Mouse (Mus musculus): ENCODE measurements around the gene Pxylp1. TPM values are rescaled to one million over a fixed set of nuclear protein-coding genes. Genes with fewer than 3 reads are reported as not detected.

Pxylp1 gene
- polyA plus RNA-seq, 1 experiment = 8.6 TPM

DNA sequence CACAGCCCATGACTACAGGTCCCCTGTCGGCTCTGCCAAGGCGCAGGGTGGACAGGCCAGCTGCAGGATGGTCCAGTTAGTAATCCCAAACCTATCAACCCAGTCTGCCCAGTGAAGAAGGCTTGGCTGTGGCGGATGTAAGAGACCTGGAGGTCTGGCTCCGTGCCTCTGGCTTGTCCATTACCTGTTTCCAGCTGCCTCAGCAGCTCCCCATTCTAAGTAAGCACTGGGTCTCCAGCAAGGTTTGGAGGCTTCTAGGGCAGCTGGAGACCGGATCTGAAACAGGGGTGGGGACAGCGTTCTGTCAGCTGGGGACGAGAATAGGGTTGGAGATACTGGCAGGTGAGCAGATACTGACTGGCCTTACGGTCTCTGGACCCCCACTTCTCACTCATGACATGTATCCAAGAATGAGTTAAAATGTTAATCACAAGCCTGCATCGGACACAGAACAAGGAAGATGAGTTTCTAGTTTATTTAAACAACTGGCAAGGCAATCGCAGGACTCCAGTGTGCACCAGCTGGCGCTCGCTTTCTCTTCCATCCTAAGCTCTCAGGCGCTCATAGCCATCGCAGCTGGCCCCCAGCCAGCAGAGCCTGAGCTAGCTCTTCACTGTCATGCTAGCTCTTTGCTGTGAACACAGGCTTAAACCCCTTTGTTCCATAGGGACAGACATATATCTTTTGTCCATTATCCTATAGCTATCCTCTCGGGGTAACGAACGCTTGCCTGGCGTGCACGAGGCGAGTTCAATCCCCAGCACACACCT, 9.8 kb downstream of the Pxylp1 start:
- no peak for TF ChIP-seq POLR2A (IDR thresholded peaks at IDR 0.05; ENCODE audit: borderline replicate concordance, extremely low read depth, low read depth, low read length)
- TF ChIP-seq CTCF (IDR thresholded peaks at IDR 0.05; ENCODE audit: insufficient read depth, low read length) = no peak
- no peak overlapping the region for H3K4me3 ChIP-seq (replicated peaks; ENCODE audit: extremely low read depth, low read depth, low read length)
- WGBS = 78% methylated on average over 20 of the region's 20 CpGs

DNA sequence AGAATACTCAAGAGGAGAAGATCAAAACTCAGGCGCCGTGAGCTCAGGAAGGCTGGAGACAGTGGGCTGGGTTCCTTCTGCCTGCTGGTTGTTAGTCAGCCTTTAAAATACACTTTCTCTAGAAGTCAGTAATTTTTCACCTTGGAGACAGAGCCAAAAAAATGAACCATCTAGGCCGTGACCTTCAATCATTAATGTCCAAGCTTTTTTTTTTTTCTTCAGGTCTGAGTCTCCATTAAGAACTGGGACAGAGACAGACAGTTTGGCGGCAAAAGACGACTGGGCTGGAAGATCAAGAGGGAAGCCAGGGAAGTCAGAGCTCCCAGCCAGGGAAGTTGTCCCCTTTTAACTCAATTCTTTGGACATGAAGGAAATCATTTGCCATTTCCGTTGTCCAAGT, 10.6 kb downstream of the Pxylp1 start:
- H3K4me1 ChIP-seq (ENCODE audit: control insufficient read depth, insufficient read depth, low read length) = 0 out of 2 replicates have a peak, but pooled peaks cover 2% of the 10 kb centered on the region

More for the DNA sequence above, 9.8 kb downstream of the Pxylp1 start:
- H3K4me1 ChIP-seq (ENCODE audit: control insufficient read depth, insufficient read depth, low read length) = 0 out of 2 replicates have a peak, but pooled peaks cover 2% of the 10 kb centered on the region
- DNase-seq = no peak

DNA sequence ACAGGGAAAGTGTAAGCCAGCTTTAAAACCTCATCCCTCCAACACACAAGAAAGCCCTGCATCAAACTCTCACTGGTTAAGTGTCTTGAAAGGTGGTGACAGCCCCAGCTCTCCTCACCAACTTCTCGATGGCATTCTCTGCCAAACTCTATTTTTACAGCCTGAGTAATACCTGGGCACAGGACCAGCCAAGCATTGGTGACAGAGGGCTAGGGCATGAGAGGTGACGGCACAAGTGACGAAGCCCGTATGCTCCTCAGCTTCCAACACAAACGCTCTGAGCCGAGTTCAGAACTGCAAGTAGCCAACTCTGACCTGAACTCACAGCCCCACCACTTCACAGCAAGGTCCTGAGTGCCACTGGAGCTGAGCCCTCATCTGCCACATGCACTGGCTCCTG, 13.4 kb downstream of the Pxylp1 start:
- WGBS = 47% methylated on average over 6 of the region's 6 CpGs
- H3K4me1 ChIP-seq (ENCODE audit: control insufficient read depth, insufficient read depth, low read length) = 0 out of 2 replicates have a peak, but pooled peaks cover 2% of the 10 kb centered on the region
- TF ChIP-seq CTCF (IDR thresholded peaks at IDR 0.05; ENCODE audit: insufficient read depth, low read length) (no peak), POLR2A (IDR thresholded peaks at IDR 0.05; ENCODE audit: borderline replicate concordance, extremely low read depth, low read depth, low read length) (no peak)
- no peak for DNase-seq
- no peak overlapping the region for H3K4me3 ChIP-seq (replicated peaks; ENCODE audit: extremely low read depth, low read depth, low read length)

More for the DNA sequence above, 10.6 kb downstream of the Pxylp1 start:
- no peak for TF ChIP-seq CTCF (IDR thresholded peaks at IDR 0.05; ENCODE audit: insufficient read depth, low read length)
- TF ChIP-seq POLR2A (IDR thresholded peaks at IDR 0.05; ENCODE audit: borderline replicate concordance, extremely low read depth, low read depth, low read length) = no peak
- H3K4me3 ChIP-seq (replicated peaks; ENCODE audit: extremely low read depth, low read depth, low read length) = no peak overlapping the region
- WGBS = 52% methylated on average over 6 of the region's 6 CpGs
- no peak for DNase-seq

DNA sequence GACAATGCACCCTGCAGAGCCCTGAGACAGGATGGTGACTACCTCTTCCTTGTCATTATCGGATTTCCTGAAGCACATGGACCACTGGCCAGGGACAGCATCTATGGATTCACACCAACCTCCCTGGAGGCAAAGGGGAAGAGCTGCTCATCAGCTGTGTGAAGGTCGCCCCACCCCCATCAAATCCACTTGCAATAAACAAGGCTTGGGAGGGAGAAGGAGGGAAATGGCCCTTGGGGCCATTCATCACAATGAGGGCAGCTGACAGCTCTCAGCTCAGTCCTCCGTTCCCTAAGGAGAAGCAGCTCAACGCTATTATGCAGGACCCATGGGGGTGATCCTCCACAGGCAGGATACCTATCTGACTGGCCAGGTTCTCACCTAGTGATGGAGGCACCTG, 14.0 kb downstream of the Pxylp1 start:
- 0 out of 2 replicates have a peak, but pooled peaks cover 2% of the 10 kb centered on the region for H3K4me1 ChIP-seq (ENCODE audit: control insufficient read depth, insufficient read depth, low read length)
- H3K4me3 ChIP-seq (replicated peaks; ENCODE audit: extremely low read depth, low read depth, low read length) = no peak overlapping the region
- WGBS = 34% methylated on average over 4 of the region's 4 CpGs
- TF ChIP-seq POLR2A (IDR thresholded peaks at IDR 0.05; ENCODE audit: borderline replicate concordance, extremely low read depth, low read depth, low read length) (no peak), CTCF (IDR thresholded peaks at IDR 0.05; ENCODE audit: insufficient read depth, low read length) (no peak)
- DNase-seq = no peak

DNA sequence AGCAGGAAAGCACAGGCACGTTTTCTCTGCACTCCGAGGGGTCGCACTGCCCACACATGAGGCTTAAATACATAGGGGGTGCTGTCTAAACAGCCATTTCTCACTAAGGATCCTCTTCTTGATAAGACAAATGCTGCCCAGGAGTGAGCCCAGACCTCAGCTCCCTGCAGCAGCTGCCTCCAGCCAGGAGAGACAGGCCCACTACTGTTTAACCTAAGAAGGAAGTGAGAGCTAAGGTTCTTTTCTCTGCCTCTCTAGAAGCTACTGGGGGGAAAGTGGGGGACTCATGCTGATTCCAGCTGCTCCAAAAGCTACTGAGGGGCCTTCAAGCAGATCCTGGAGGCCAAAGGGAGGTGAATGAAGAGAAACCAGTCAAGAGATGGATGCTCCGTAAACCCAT, 16.8 kb downstream of the Pxylp1 start:
- TF ChIP-seq CTCF (IDR thresholded peaks at IDR 0.05; ENCODE audit: insufficient read depth, low read length) = no peak
- TF ChIP-seq POLR2A (IDR thresholded peaks at IDR 0.05; ENCODE audit: borderline replicate concordance, extremely low read depth, low read depth, low read length) = no peak
- WGBS = 57% methylated on average over 4 of the region's 4 CpGs
- DNase-seq = no peak
- Histone ChIP-seq H3K4me1 (ENCODE audit: control insufficient read depth, insufficient read depth, low read length) (0 out of 2 replicates have a peak, but pooled peaks cover 2% of the 10 kb centered on the region), H3K4me3 (replicated peaks; ENCODE audit: extremely low read depth, low read depth, low read length) (no peak overlapping the region)

DNA sequence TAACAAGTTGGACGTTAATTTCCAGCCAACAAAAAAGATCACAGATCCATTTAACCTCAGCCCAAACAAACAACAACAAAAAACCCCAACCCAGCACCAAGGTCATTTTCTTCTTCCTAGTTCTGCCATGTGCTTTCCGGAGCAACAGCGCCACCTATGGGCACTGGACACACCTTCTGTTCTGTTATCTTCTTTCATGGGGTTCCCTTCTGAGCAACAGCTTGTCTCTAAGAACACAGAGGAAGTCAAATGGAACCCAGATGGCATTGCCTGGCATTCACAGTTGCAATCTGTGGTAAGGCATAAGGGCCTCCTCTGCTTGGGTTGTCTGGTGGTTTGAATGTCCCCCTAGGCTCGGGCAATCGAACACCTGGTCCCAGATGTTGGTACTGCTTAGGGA, 19.4 kb downstream of the Pxylp1 start:
- Histone ChIP-seq H3K4me1 (ENCODE audit: control insufficient read depth, insufficient read depth, low read length) (no peaks in the 10 kb centered on the region), H3K4me3 (replicated peaks; ENCODE audit: extremely low read depth, low read depth, low read length) (no peak overlapping the region)
- DNase-seq = peak; percentile 41
- 71% methylated on average over 5 of the region's 5 CpGs for WGBS
- TF ChIP-seq CTCF (IDR thresholded peaks at IDR 0.05; ENCODE audit: insufficient read depth, low read length) (peak; percentile 67), POLR2A (IDR thresholded peaks at IDR 0.05; ENCODE audit: borderline replicate concordance, extremely low read depth, low read depth, low read length) (no peak)

DNA sequence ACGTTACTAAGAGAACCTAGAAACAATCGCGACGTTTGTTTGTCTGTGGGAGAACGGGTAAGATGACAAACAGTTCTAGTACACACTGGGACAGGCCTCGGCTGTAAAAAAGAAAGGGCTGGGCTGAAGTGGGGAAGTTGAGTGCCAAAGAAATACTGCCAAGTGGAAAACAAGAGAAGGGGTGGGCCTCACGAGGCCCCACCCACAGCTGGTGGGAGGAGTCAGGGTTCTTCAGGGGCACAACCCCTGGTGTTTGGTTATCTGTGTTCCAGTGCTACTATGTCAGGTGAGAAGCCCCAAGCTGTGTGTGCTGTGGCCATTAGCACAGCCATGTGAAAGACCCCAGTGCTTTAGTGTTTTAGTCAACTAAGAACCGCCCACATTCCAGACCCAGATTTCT, 22.4 kb downstream of the Pxylp1 start:
- no peak for TF ChIP-seq CTCF (IDR thresholded peaks at IDR 0.05; ENCODE audit: insufficient read depth, low read length)
- TF ChIP-seq POLR2A (IDR thresholded peaks at IDR 0.05; ENCODE audit: borderline replicate concordance, extremely low read depth, low read depth, low read length) = no peak
- DNase-seq = no peak
- Histone ChIP-seq H3K4me3 (replicated peaks; ENCODE audit: extremely low read depth, low read depth, low read length) (no peak overlapping the region), H3K4me1 (ENCODE audit: control insufficient read depth, insufficient read depth, low read length) (no peaks in the 10 kb centered on the region)
- WGBS = 47% methylated on average over 8 of the region's 8 CpGs

DNA sequence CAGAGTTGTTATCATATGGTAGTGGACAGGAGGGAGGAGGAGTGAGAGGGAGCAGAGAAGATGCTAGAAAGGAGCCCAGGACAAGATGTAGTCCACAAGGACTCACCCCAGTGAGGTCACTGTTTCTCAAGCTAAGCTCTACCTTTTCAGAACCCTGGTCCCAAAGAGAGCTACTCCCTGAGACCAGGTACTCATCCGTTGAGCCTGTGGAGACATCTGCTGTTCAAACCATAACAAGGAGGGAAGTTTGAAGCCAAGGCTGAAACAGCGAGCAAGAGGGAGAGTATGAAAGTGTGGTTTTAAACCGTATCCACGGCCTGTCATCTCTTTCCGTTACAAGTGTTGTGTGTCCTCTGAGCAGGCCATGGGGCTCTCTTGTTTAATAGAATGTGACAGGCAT, 22.9 kb downstream of the Pxylp1 start:
- WGBS = 79% methylated on average over 5 of the region's 5 CpGs
- Histone ChIP-seq H3K4me1 (ENCODE audit: control insufficient read depth, insufficient read depth, low read length) (no peaks in the 10 kb centered on the region), H3K4me3 (replicated peaks; ENCODE audit: extremely low read depth, low read depth, low read length) (no peak overlapping the region)
- TF ChIP-seq POLR2A (IDR thresholded peaks at IDR 0.05; ENCODE audit: borderline replicate concordance, extremely low read depth, low read depth, low read length) (no peak), CTCF (IDR thresholded peaks at IDR 0.05; ENCODE audit: insufficient read depth, low read length) (no peak)
- DNase-seq = no peak

DNA sequence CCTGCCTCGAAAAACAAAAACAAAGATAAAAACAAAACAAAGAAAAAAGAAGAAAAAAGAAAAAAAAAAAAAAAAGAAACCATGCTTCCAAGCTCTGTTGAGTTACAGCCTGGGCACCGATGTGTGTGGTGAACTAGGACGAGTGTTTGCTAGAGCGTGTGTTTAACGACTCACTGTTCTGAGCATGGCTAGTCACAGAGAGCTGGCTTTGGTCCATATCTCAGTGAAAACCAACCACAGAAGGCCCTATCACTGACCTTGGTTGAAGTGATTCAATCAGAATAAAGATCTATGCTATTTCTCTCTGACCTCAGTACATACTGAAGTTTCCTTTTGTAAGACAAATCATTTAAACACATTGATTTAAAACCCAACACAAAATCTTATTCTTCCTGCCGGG, 23.9 kb downstream of the Pxylp1 start:
- TF ChIP-seq CTCF (IDR thresholded peaks at IDR 0.05; ENCODE audit: insufficient read depth, low read length) = no peak
- no peak for TF ChIP-seq POLR2A (IDR thresholded peaks at IDR 0.05; ENCODE audit: borderline replicate concordance, extremely low read depth, low read depth, low read length)
- DNase-seq = no peak
- no peak overlapping the region for H3K4me3 ChIP-seq (replicated peaks; ENCODE audit: extremely low read depth, low read depth, low read length)
- H3K4me1 ChIP-seq (ENCODE audit: control insufficient read depth, insufficient read depth, low read length) = no peaks in the 10 kb centered on the region
- WGBS = 70% methylated on average over 6 of the region's 6 CpGs

DNA sequence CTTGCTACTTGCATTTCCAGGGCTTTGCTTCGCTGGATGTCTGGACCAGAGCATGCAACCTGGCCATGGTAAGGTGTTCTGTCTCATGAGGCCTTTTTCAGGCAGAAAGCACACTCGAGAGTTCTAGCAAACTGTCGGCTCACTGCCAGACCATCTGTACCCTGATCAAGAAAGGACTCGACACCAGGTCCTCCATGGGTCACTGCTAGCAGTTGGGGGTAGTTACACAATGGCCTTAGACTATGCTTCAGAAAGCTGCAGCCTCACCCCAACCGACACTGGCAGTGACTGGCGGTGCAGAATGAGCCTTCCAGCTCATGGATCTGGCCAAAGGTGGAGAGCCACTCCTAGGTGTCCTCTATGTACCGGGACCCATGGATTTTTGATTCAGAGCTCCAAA, 25.3 kb downstream of the Pxylp1 start:
- WGBS = 57% methylated on average over 7 of the region's 7 CpGs
- DNase-seq = no peak
- no peaks in the 10 kb centered on the region for H3K4me1 ChIP-seq (ENCODE audit: control insufficient read depth, insufficient read depth, low read length)

More for the DNA sequence above, 25.3 kb downstream of the Pxylp1 start:
- TF ChIP-seq POLR2A (IDR thresholded peaks at IDR 0.05; ENCODE audit: borderline replicate concordance, extremely low read depth, low read depth, low read length) = no peak
- no peak for TF ChIP-seq CTCF (IDR thresholded peaks at IDR 0.05; ENCODE audit: insufficient read depth, low read length)
- H3K4me3 ChIP-seq (replicated peaks; ENCODE audit: extremely low read depth, low read depth, low read length) = no peak overlapping the region
